Mouse (Mus musculus): ENCODE results near the gene Bub3.

DNA sequence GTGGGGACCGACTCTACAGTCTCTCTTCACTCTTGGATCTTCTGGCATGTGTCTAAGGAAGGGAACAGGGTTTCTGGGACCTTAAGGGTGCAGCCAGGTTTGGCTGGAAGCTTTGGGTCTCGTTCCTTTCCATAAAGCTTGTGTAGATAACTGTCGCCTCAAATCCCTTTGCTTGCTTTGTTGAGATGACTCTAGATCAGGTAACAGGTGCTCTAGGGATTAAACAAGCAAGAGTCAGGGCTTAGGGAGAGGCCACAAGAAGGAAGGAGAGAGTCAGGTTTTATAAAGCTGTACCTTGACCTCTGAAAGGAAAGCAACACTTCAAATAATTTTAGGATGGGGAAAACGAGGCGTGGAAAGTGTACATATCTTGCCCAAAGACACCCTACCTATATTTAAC is 7.2 kb upstream of the Bub3 start:
- TF ChIP-seq ZC3H11A (IDR thresholded peaks at IDR 0.05; ENCODE audit: borderline replicate concordance, low read depth, low read length) (no peak), HCFC1 (IDR thresholded peaks at IDR 0.05; ENCODE audit: borderline replicate concordance, insufficient read depth, low read length) (no peak), CHD2 (IDR thresholded peaks at IDR 0.05; ENCODE audit: low read depth, low read length) (no peak), ZNF384 (IDR thresholded peaks at IDR 0.05; ENCODE audit: low read depth, low read length) (no peak), MAFK (IDR thresholded peaks at IDR 0.05; ENCODE audit: insufficient read depth, low read depth, low read length) (no peak)

Data from ES-E14 (cell line).